Mouse (Mus musculus): ENCODE results near the gene Rplp1.

Rplp1 gene

GRCm38 (mm10) chr9:61882179-61882578 lies 32.2 kb downstream of the Rplp1 start:
- ATAC-seq (ENCODE audit: insufficient number of reproducible peaks, low FRiP score, low TSS enrichment), result no peak

DNA sequence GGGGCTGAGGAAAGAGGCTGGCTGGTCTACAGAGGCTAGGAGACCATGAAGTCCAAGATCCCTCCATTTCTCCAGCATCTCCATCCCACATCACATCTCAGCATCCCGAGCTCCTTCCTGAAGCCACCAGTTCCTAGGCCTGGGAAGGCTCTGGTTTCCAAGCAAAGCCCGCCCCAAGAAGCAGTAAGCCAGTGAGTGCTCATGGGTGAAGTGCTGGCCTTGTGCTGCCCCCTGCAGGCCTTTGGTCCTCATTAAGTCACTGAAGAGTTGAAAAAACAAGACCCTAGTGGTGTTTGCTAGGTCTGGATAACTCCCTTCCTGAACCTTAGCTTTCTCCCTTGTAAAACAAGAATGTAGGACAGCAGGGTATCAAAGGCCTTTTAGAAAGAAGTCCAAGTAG lies 35.5 kb downstream of the Rplp1 start:
- no peak for ATAC-seq (ENCODE audit: insufficient number of reproducible peaks, low FRiP score, low TSS enrichment)

GRCm38 (mm10) chr9:61877373-61878112 lies 36.8 kb downstream of the Rplp1 start:
- no peak for ATAC-seq (ENCODE audit: insufficient number of reproducible peaks, low FRiP score, low TSS enrichment)

DNA sequence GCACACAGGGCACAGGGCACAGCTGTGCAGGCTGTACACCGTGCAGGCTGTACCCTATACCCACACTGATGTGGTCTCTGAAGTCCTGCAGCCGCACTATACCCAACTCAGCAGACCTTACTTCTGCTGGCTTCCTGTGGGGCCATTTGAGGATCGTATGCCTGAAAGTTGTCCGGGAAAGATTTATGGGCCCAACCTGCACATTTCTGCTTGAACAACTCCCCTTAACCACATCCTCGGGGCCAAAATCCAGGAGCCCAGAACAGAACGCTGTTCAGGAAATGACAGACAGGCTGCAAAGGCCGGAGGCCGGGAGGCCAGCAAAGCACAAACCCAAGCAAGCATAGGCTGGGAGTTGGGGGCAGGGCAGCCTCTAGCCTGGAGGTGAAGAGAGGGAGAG lies 41.0 kb downstream of the Rplp1 start:
- no peak for ATAC-seq (ENCODE audit: insufficient number of reproducible peaks, low FRiP score, low TSS enrichment)

DNA sequence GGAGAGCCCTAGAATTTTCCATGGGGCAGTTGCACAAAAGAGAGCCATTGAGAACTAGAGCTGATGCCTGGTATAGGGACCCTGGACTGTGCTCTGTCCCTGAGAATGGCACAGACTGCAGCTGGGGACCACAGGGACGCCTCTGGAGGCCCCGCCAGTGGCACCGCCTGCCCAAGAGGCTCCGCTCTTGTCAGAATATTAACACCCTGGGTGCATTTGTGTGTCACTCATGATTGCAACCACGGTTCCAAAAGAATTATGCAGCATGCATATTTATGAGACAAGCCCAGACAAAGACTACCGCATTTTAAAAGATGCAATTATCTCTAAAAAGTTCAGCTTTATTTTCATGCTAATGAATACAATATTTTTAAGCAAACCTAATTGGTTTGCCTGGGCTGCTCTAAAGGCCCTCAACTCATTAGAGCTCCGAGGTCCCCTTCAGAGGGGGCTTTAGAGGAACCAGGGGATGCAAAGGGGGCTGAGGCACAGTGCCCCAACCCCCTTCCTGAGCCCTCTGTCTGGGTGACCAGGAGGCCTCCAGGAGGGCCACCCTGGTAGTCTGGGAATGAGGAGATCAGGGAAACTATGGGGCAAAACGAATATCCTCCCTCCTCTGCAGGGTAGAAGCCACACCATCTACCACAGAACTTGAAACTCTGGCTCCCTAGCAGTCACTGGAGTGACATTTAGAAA lies 41.9 kb downstream of the Rplp1 start:
- no peak for ATAC-seq (ENCODE audit: insufficient number of reproducible peaks, low FRiP score, low TSS enrichment)

DNA sequence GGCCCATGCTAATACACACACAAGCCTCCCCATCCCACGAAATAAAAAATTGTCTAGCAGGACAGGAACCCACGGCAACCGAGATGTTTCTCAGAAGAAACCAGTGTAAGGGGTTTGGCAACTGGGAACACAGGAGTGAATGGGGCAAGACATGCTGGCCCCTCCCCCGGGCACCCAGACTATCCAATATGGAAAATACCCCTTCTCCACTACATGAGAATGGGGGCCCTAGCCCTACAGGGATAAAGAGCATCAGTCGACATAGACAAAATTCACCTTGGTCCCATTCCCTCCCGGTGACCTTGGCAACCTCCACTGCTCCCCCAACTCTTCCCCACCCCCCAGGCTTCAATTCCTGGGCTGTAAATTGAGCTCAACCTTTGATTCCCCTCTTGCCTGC lies 42.5 kb downstream of the Rplp1 start:
- ATAC-seq (ENCODE audit: insufficient number of reproducible peaks, low FRiP score, low TSS enrichment), result no peak

- no peak for ATAC-seq (ENCODE audit: insufficient number of reproducible peaks, low FRiP score, low TSS enrichment)
Measured at GRCm38 (mm10) chr9:61867659-61868058, 46.7 kb downstream of the Rplp1 start.

Data from cerebellum, adult (tissue).